Mouse (Mus musculus) spleen, adult 2 months (tissue): ENCODE results near the gene Csrp1.

Experiments used
- CTCF ChIP-seq: fragments of 200-500 bp; IDR thresholded peaks from 2 replicates; pipeline ENCODE4 v1.5.1; 2011; ENCODE audit warnings: mild to moderate bottlenecking, inconsistent platforms; ENCODE audit not compliant: insufficient read depth, insufficient read length, insufficient replicate concordance; ENCODE audit errors: extremely low read depth
- POLR2A ChIP-seq: fragments of 200-500 bp; IDR thresholded peaks from 2 replicates; pipeline ENCODE4 v1.6.1; 2011; ENCODE audit warnings: low read depth, low read length, inconsistent platforms

DNA sequence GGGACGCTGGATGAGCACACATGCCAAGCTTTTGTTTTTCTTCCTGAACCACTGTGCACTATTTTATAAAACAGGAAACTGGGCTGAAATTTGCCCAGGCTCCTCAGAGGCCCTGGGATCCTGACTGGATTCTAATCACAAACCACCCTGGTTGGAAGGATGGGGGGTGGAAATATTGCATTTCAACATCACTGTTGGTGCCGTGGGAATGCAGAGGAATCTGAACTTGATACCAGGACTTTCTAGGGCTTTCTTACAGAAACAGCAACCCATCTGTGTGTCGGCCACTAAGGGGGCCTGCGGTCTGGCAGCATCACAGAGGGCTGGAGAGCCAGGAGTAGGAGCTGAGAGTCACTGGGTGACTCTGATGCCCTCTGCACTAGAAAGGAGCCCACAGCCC is 47.5 kb upstream of the Csrp1 start:
- no peak for TF ChIP-seq CTCF
- TF ChIP-seq POLR2A, result no peak
